Mouse (Mus musculus) spleen, adult 10 weeks (tissue): Measurements from ENCODE around the gene Morn2. TPM values are rescaled to one million over a fixed set of nuclear protein-coding genes. Genes with fewer than 3 reads are reported as not detected.

Experiments
- polyA plus RNA-seq: library from polyadenylated mRNA; stranded (reverse); fragments of 350-450 nt; fragmentation: Illumina TruSeq; extraction: RNeasy Lipid Tissue Mini Kit (QIAGEN cat#74804); gene quantifications from one replicate; pipeline ENCODE4 v1.2.3, GENCODE M21; 2015; ENCODE audit warnings: low replicate concordance; ENCODE audit not compliant: insufficient read depth

Gene Morn2
- polyA plus RNA-seq: 3.3 TPM

GRCm38 (mm10) chr17:80290074-80290657, at the start of gene Morn2, which contains the start of gene Dhx57:
Gene Morn2 (plus strand): TSS chr17:80290203.
Gene Dhx57 (minus strand): TSS chr17:80290476.

GRCm38 (mm10) chr17:80307251-80307650, 17.2 kb downstream of the Morn2 start, which contains the start of gene Arhgef33:
Gene Arhgef33 (plus strand): TSS chr17:80307407.

Other genes with a start within 250 kb of the Morn2 start
- gene Hnrnpll, start 227.9 kb upstream of the Morn2 start, polyA plus RNA-seq: 36.1 TPM
- 8.8 TPM for gene Galm, start 162.7 kb upstream of the Morn2 start, polyA plus RNA-seq
- gene Srsf7, start 82.9 kb upstream of the Morn2 start, polyA plus RNA-seq: 435 TPM
- not detected for gene Ttc39d, start 82.7 kb upstream of the Morn2 start, polyA plus RNA-seq
- 16.7 TPM for gene Gemin6, start 65.8 kb upstream of the Morn2 start, polyA plus RNA-seq
- gene Dhx57, start 273 bp downstream of the Morn2 start, polyA plus RNA-seq: 44.0 TPM
- 0.41 TPM for gene Arhgef33, start 17.2 kb downstream of the Morn2 start, polyA plus RNA-seq
- not detected for gene Gm10190, start 83.3 kb downstream of the Morn2 start, polyA plus RNA-seq
- 21.3 TPM for gene Sos1, start 190.2 kb downstream of the Morn2 start, polyA plus RNA-seq